Mouse (Mus musculus) heart, adult 2 months (tissue): ENCODE data around the gene Htt. TPM values are rescaled to one million over a fixed set of nuclear protein-coding genes. Genes with fewer than 3 reads are reported as not detected.

ENCODE experiments used
- DNase-seq, 2 experiments: peaks; one replicate each; pipeline ENCODE4 v3.0.0; 2021
- H3K27ac ChIP-seq: fragments of 200-600 bp; 2 replicates; pipeline ENCODE4 v1.8.1; 2022
- H3K27me3 ChIP-seq: fragments of 200-500 bp; 2 replicates; pipeline ENCODE4 v1.6.1; 2012; ENCODE audit warnings: mild to moderate bottlenecking, low read length, inconsistent platforms, mixed read lengths; ENCODE audit not compliant: control insufficient read depth, insufficient read depth
- H3K36me3 ChIP-seq: fragments of 200-500 bp; 2 replicates; pipeline ENCODE4 v1.6.1; 2012; ENCODE audit warnings: low read length, inconsistent platforms; ENCODE audit not compliant: control insufficient read depth, insufficient read depth
- H3K4me1 ChIP-seq: fragments of 200-500 bp; 2 replicates; pipeline ENCODE4 v1.6.1; 2011; ENCODE audit warnings: low read length; ENCODE audit not compliant: control insufficient read depth, insufficient read depth
- H3K4me3 ChIP-seq: fragments of 200-600 bp; 2 replicates; pipeline ENCODE4 v1.8.1; 2022
- H3K79me2 ChIP-seq: fragments of 200-500 bp; replicated peaks from 2 replicates; pipeline ENCODE4 v1.6.1; 2012; ENCODE audit warnings: mild to moderate bottlenecking, inconsistent platforms, low read length, moderate library complexity, mixed read lengths; ENCODE audit not compliant: control insufficient read depth, insufficient read depth
- H3K9ac ChIP-seq: fragments of 200-500 bp; 2 replicates; pipeline ENCODE4 v1.6.1; 2012; ENCODE audit warnings: low read depth, mild to moderate bottlenecking, control low read depth, inconsistent platforms, low read length, mixed read lengths
- CTCF ChIP-seq: fragments of 200-600 bp; IDR thresholded peaks from 2 replicates; pipeline ENCODE4 v1.8.1; 2022; ENCODE audit warnings: antibody characterized with exemption, mild to moderate bottlenecking, moderate library complexity
- EP300 ChIP-seq: fragments of 200-500 bp; IDR thresholded peaks from 2 replicates; pipeline ENCODE4 v1.6.1; 2011; ENCODE audit warnings: low read depth, low read length, control low read depth; ENCODE audit not compliant: insufficient read depth
- POLR2A ChIP-seq: fragments of 200-500 bp; IDR thresholded peaks from 2 replicates; pipeline ENCODE4 v1.6.1; 2011; ENCODE audit warnings: mild to moderate bottlenecking, low read depth, low read length, control low read depth; ENCODE audit not compliant: insufficient read depth
- WGBS: fragments of 180-500 bp; shearing (Covaris S2); methylation state at CpG from one replicate; pipeline ENCODE4 v1.1.7; 2018; 5-methylcytosine and 5-hydroxymethylcytosine counted together
- intact Hi-C: fragments of 180-260 bp; cut with DNase I; formaldehyde crosslinking; loops from one replicate; pipeline ENCODE4 v1.15.1; 2025
- polyA plus RNA-seq: library from polyadenylated mRNA; depleted of rRNA; stranded (reverse); fragments of >200 nt; gene quantifications from 2 replicates; pipeline ENCODE4 v1.2.3, GENCODE M21; 2012
- total RNA-seq, 2 experiments: library from RNA; stranded (reverse); gene quantifications; 2 replicates each; pipeline ENCODE4 v1.2.3; 2021

The Htt gene
- total and polyA plus RNA-seq, 3 experiments: 6.5 to 12.0 (median 11.5) TPM

GRCm38 (mm10) chr5:34773392-34773791 lies 11.9 kb downstream of the Htt start:
- intact Hi-C loops: no loop called here

DNA sequence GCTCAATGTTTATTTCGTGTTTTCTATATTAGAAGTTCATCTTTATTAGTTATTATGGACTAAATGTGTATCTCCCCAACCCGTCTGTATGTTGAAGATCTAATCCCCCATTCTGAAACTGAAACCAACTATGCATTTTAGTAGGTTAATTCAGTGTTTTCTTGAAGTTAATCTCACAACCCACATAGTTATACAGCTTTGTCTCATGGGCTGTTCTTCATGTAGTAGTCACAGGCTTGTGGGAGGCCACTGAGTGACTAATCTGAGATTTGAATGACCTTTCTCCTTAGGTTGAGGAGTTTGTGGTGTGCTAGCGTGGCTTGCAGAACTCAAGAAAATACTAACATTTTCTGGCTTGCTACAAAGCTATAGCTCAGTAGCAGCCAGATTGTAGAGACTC lies 23.5 kb downstream of the Htt start:
- WGBS: 90% methylated on average over 3 of the region's 3 CpGs
- Histone ChIP-seq H3K4me3 (no peak overlapping the region), H3K79me2 (no peaks in the 10 kb centered on the region)

More at GRCm38 (mm10) chr5:34773392-34773791, 11.9 kb downstream of the Htt start:
- no peak for TF ChIP-seq CTCF
- TF ChIP-seq EP300: no peak
- TF ChIP-seq POLR2A: no peak
- DNase-seq: no peak
- no peaks in the 10 kb centered on the region for H3K27me3 ChIP-seq
- H3K36me3 ChIP-seq: no peaks in the 10 kb centered on the region
- no peaks in the 10 kb centered on the region for H3K4me1 ChIP-seq
- H3K9ac ChIP-seq: no peak overlapping the region
- no peak overlapping the region for H3K27ac ChIP-seq
- peaks cover 2% of the 10 kb centered on the region; the same call in 1 of the 2 replicates for H3K79me2 ChIP-seq
- WGBS: 68% methylated on average over 2 of the region's 2 CpGs
- H3K4me3 ChIP-seq: no peak overlapping the region

DNA sequence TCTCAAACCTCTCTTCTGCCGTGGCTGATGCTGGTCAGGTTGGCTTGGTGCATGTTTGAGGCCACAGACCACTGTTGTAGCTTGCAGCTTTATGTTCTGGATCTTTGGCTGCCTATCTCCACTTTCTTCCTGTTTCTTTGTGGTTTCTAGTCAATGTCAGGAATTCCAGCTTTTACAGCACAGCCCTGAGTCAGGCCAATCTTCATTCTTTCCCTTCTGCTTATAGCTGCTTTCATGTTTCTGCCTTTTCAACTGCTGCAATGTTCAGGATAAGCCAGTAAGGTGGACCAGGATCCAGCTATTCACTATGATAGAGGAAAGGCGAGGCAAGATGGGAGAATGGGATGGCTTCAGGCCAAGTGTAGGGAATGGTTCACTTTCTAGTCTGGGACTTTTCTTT lies 29.6 kb downstream of the Htt start:
- no peaks in the 10 kb centered on the region for H3K27me3 ChIP-seq
- H3K9ac ChIP-seq: no peak overlapping the region
- DNase-seq: no peak
- H3K79me2 ChIP-seq: no peaks in the 10 kb centered on the region
- no peaks in the 10 kb centered on the region; the same call in 1 of the 2 replicates for H3K36me3 ChIP-seq
- no peaks in the 10 kb centered on the region for H3K4me1 ChIP-seq
- intact Hi-C loops: no loop called here
- H3K4me3 ChIP-seq: no peak overlapping the region
- H3K27ac ChIP-seq: no peak overlapping the region
- 64% methylated on average over 2 of the region's 2 CpGs for WGBS
- TF ChIP-seq EP300: no peak
- TF ChIP-seq POLR2A: no peak
- no peak for TF ChIP-seq CTCF

More for the DNA sequence above, 23.5 kb downstream of the Htt start:
- no peaks in the 10 kb centered on the region for H3K36me3 ChIP-seq
- no peak for DNase-seq
- TF ChIP-seq EP300 (no peak), POLR2A (no peak), CTCF (no peak)
- no peak overlapping the region for H3K27ac ChIP-seq
- no peak overlapping the region for H3K9ac ChIP-seq
- intact Hi-C loops: no loop called here
- no peaks in the 10 kb centered on the region for H3K27me3 ChIP-seq
- peaks cover 1% of the 10 kb centered on the region; the same call in 1 of the 2 replicates for H3K4me1 ChIP-seq

GRCm38 (mm10) chr5:34800292-34800953 lies 38.9 kb downstream of the Htt start:
- Histone ChIP-seq H3K27ac (no peak overlapping the region), H3K4me1 (no peaks in the 10 kb centered on the region), H3K27me3 (no peaks in the 10 kb centered on the region), H3K4me3 (no peak overlapping the region), H3K9ac (no peak overlapping the region), H3K79me2 (no peaks in the 10 kb centered on the region), H3K36me3 (no peaks in the 10 kb centered on the region)
- intact Hi-C loops: no loop called here
- 87% methylated on average over 5 of the region's 5 CpGs for WGBS
- DNase-seq: no peak
- TF ChIP-seq EP300 (no peak), CTCF (no peak), POLR2A (no peak)

GRCm38 (mm10) chr5:34806038-34806437 lies 44.5 kb downstream of the Htt start:
- Histone ChIP-seq H3K27me3 (no peaks in the 10 kb centered on the region), H3K4me1 (no peaks in the 10 kb centered on the region), H3K9ac (no peak overlapping the region), H3K27ac (no peak overlapping the region), H3K36me3 (no peaks in the 10 kb centered on the region), H3K79me2 (no peaks in the 10 kb centered on the region), H3K4me3 (no peak overlapping the region)
- WGBS: 96% methylated on average over 1 of the region's 1 CpGs
- DNase-seq: no peak
- intact Hi-C loops: no loop called here
- TF ChIP-seq CTCF (peak; percentile 41), POLR2A (no peak)

- WGBS: 93% methylated on average over 3 of the region's 3 CpGs
- no peak overlapping the region for H3K9ac ChIP-seq
- no peaks in the 10 kb centered on the region for H3K27me3 ChIP-seq
- no peak for DNase-seq
- H3K36me3 ChIP-seq: no peaks in the 10 kb centered on the region; the same call in 1 of the 2 replicates
- no peak overlapping the region for H3K4me3 ChIP-seq
- intact Hi-C loops: no loop called here
- H3K27ac ChIP-seq: no peak overlapping the region
- H3K4me1 ChIP-seq: no peaks in the 10 kb centered on the region
- no peaks in the 10 kb centered on the region for H3K79me2 ChIP-seq
- TF ChIP-seq POLR2A (no peak), EP300 (no peak), CTCF (no peak)
Measured at GRCm38 (mm10) chr5:34822431-34823149, 61.0 kb downstream of the Htt start.
